Mouse (Mus musculus): ENCODE measurements at regions not wholly inside any gene's neighbourhood (a gene's known extent, or its start where the extent isn't known, plus 50 kb on each side); places are given as distances from the start of the nearest gene placed in this dataset.

- H3K9me3 ChIP-seq (replicated peaks; ENCODE audit: control insufficient read depth, low read length) = no peaks in the 10 kb centered on the region
- no peaks in the 10 kb centered on the region for H3K36me3 ChIP-seq (ENCODE audit: control insufficient read depth, insufficient read depth, low read length)
- H3K9ac ChIP-seq (ENCODE audit: low read length) = no peak overlapping the region
- H3K27ac ChIP-seq (ENCODE audit: low read depth, low read length) = no peak overlapping the region
- peaks cover 12% of the 10 kb centered on the region for H3K4me1 ChIP-seq (ENCODE audit: control insufficient read depth, insufficient read depth, low read length)
- no peak overlapping the region for H3K4me3 ChIP-seq (ENCODE audit: low read depth, low read length)
- ATAC-seq (peak; percentile 92), DNase-seq (ENCODE audit: low spot score) (peak; percentile 75)
- 0 out of 2 replicates have a peak, but pooled peaks cover 7% of the 10 kb centered on the region for H3K27me3 ChIP-seq (replicated peaks; ENCODE audit: control insufficient read depth, insufficient read depth, low read length)
- WGBS = 4% methylated on average over 8 of the region's 8 CpGs
- no peak overlapping the region; the same call in 1 of the 2 replicates for H3K4me2 ChIP-seq (ENCODE audit: low read length)
These were observed 307.1 kb upstream of the Adamts16 start for GRCm38 (mm10) chr13:71148491-71149302.

- no peak for DNase-seq (ENCODE audit: low spot score)
- H3K36me3 ChIP-seq (ENCODE audit: control insufficient read depth, insufficient read depth, low read length) = no peaks in the 10 kb centered on the region
- WGBS = 78% methylated on average over 3 of the region's 3 CpGs
- H3K27ac ChIP-seq (ENCODE audit: low read depth, low read length) = no peak overlapping the region
- no peak overlapping the region for H3K4me2 ChIP-seq (ENCODE audit: low read length)
- peaks cover 12% of the 10 kb centered on the region for H3K4me1 ChIP-seq (ENCODE audit: control insufficient read depth, insufficient read depth, low read length)
- H3K27me3 ChIP-seq (replicated peaks; ENCODE audit: control insufficient read depth, insufficient read depth, low read length) = peaks cover 4% of the 10 kb centered on the region; the same call in 1 of the 2 replicates
- no peak for ATAC-seq
- no peak overlapping the region for H3K4me3 ChIP-seq (ENCODE audit: low read depth, low read length)
- H3K9ac ChIP-seq (ENCODE audit: low read length) = no peak overlapping the region
- H3K9me3 ChIP-seq (replicated peaks; ENCODE audit: control insufficient read depth, low read length) = no peaks in the 10 kb centered on the region
These were observed 305.3 kb upstream of the Adamts16 start for GRCm38 (mm10) chr13:71146859-71147443.

GRCm38 (mm10) chr13:71138745-71139312 is 297.2 kb upstream of the Adamts16 start:
- H3K27me3 ChIP-seq (replicated peaks; ENCODE audit: control insufficient read depth, insufficient read depth, low read length) = peaks cover 14% of the 10 kb centered on the region
- H3K4me1 ChIP-seq (ENCODE audit: control insufficient read depth, insufficient read depth, low read length) = peaks cover 8% of the 10 kb centered on the region; the same call in 1 of the 2 replicates
- H3K4me2 ChIP-seq (ENCODE audit: low read length) = peak overlapping the region; percentile 15; the same call in 1 of the 2 replicates
- DNase-seq (ENCODE audit: low spot score) (peak; percentile 83), ATAC-seq (peak; percentile 88)
- WGBS = 4% methylated on average over 11 of the region's 11 CpGs
- H3K9ac ChIP-seq (ENCODE audit: low read length) = no peak overlapping the region
- H3K4me3 ChIP-seq (ENCODE audit: low read depth, low read length) = no peak overlapping the region
- H3K36me3 ChIP-seq (ENCODE audit: control insufficient read depth, insufficient read depth, low read length) = no peaks in the 10 kb centered on the region
- no peak overlapping the region for H3K27ac ChIP-seq (ENCODE audit: low read depth, low read length)
- H3K9me3 ChIP-seq (replicated peaks; ENCODE audit: control insufficient read depth, low read length) = no peaks in the 10 kb centered on the region

- Histone ChIP-seq H3K27ac (ENCODE audit: low read depth, low read length) (no peak overlapping the region), H3K36me3 (ENCODE audit: control insufficient read depth, insufficient read depth, low read length) (no peaks in the 10 kb centered on the region), H3K27me3 (replicated peaks; ENCODE audit: control insufficient read depth, insufficient read depth, low read length) (peaks cover 5% of the 10 kb centered on the region), H3K4me1 (ENCODE audit: control insufficient read depth, insufficient read depth, low read length) (peaks cover 8% of the 10 kb centered on the region; the same call in 1 of the 2 replicates), H3K4me2 (ENCODE audit: low read length) (no peak overlapping the region), H3K9ac (ENCODE audit: low read length) (no peak overlapping the region), H3K9me3 (replicated peaks; ENCODE audit: control insufficient read depth, low read length) (no peaks in the 10 kb centered on the region), H3K4me3 (ENCODE audit: low read depth, low read length) (no peak overlapping the region)
- ATAC-seq (no peak; the same call in 1 of the 2 replicates), DNase-seq (ENCODE audit: low spot score) (no peak)
- 59% methylated on average over 5 of the region's 5 CpGs for WGBS
These were observed 294.5 kb upstream of the Adamts16 start for GRCm38 (mm10) chr13:71135940-71136632.

- no peak overlapping the region for H3K4me3 ChIP-seq (ENCODE audit: low read depth, low read length)
- WGBS = 17% methylated on average over 1 of the region's 1 CpGs
- no peak for DNase-seq (ENCODE audit: low spot score)
These were observed 279.9 kb upstream of the Adamts16 start for GRCm38 (mm10) chr13:71121484-71121883.

GRCm38 (mm10) chr13:71108175-71108574 is 266.6 kb upstream of the Adamts16 start:
- Histone ChIP-seq H3K36me3 (ENCODE audit: control insufficient read depth, insufficient read depth, low read length) (no peaks in the 10 kb centered on the region), H3K9me3 (replicated peaks; ENCODE audit: control insufficient read depth, low read length) (no peaks in the 10 kb centered on the region), H3K4me1 (ENCODE audit: control insufficient read depth, insufficient read depth, low read length) (no peaks in the 10 kb centered on the region; the same call in 1 of the 2 replicates), H3K9ac (ENCODE audit: low read length) (no peak overlapping the region), H3K4me3 (ENCODE audit: low read depth, low read length) (no peak overlapping the region), H3K4me2 (ENCODE audit: low read length) (no peak overlapping the region), H3K27me3 (replicated peaks; ENCODE audit: control insufficient read depth, insufficient read depth, low read length) (peaks cover 2% of the 10 kb centered on the region; the same call in 1 of the 2 replicates), H3K27ac (ENCODE audit: low read depth, low read length) (no peak overlapping the region)
- DNase-seq (ENCODE audit: low spot score) (no peak), ATAC-seq (no peak)
- 86% methylated on average over 8 of the region's 8 CpGs for WGBS

More at GRCm38 (mm10) chr13:71121484-71121883, 279.9 kb upstream of the Adamts16 start:
- Histone ChIP-seq H3K27me3 (replicated peaks; ENCODE audit: control insufficient read depth, insufficient read depth, low read length) (no peaks in the 10 kb centered on the region), H3K9ac (ENCODE audit: low read length) (no peak overlapping the region), H3K9me3 (replicated peaks; ENCODE audit: control insufficient read depth, low read length) (no peaks in the 10 kb centered on the region), H3K4me1 (ENCODE audit: control insufficient read depth, insufficient read depth, low read length) (no peaks in the 10 kb centered on the region), H3K27ac (ENCODE audit: low read depth, low read length) (no peak overlapping the region), H3K36me3 (ENCODE audit: control insufficient read depth, insufficient read depth, low read length) (no peaks in the 10 kb centered on the region), H3K4me2 (ENCODE audit: low read length) (no peak overlapping the region)
- ATAC-seq = no peak

GRCm38 (mm10) chr13:71105229-71105838 is 263.7 kb upstream of the Adamts16 start:
- DNase-seq (ENCODE audit: low spot score) (peak; percentile 92), ATAC-seq (peak; percentile 94)
- Histone ChIP-seq H3K4me1 (ENCODE audit: control insufficient read depth, insufficient read depth, low read length) (no peaks in the 10 kb centered on the region; the same call in 1 of the 2 replicates), H3K4me3 (ENCODE audit: low read depth, low read length) (peak overlapping the region; percentile 17), H3K36me3 (ENCODE audit: control insufficient read depth, insufficient read depth, low read length) (no peaks in the 10 kb centered on the region), H3K27me3 (replicated peaks; ENCODE audit: control insufficient read depth, insufficient read depth, low read length) (peaks cover 2% of the 10 kb centered on the region; the same call in 1 of the 2 replicates), H3K4me2 (ENCODE audit: low read length) (peak overlapping the region; percentile 45), H3K9ac (ENCODE audit: low read length) (peak overlapping the region; percentile 46), H3K9me3 (replicated peaks; ENCODE audit: control insufficient read depth, low read length) (no peaks in the 10 kb centered on the region), H3K27ac (ENCODE audit: low read depth, low read length) (no peak overlapping the region)
- WGBS = 16% methylated on average over 18 of the region's 18 CpGs
